Mouse (Mus musculus): ENCODE data around the gene L3mbtl1.

DNA sequence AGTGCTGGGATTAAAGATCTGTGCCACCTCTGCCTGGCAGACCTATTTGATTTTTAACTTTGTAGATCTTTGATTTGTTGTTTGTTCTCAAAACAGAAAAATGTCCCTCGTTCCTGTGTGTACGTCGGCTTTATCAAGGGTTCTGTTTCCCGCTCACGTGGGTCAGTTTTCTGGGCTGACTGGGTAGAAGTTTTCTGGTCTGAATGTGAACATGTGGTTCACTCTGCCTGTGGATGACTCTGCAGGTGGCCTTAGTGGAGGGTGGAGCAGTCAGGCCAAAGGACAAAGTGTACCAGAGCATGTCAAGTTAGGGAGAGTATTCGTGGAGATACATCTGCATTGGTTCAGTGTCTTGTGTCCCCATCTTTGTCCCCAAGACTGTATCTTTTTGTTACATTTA lies 41.1 kb downstream of the L3mbtl1 start:
- no peak for TF ChIP-seq ETS1 (IDR thresholded peaks at IDR 0.05; ENCODE audit: low read depth, low read length)
- TF ChIP-seq CTCF (IDR thresholded peaks at IDR 0.05 in 2 of 3, conservative IDR thresholded peaks at IDR 0.05 in 1 of 3; ENCODE audit: control insufficient read depth in 1 of 3, insufficient read depth in 1 of 3, low read depth in 2 of 3, low read length in 3 of 3, poor library complexity in 1 of 3, severe bottlenecking in 1 of 3): no peak
- TF ChIP-seq EP300 (IDR thresholded peaks at IDR 0.05; ENCODE audit: low read depth in 1 of 2, low read length in 2 of 2): no peak
- TF ChIP-seq ZNF384 (IDR thresholded peaks at IDR 0.05; ENCODE audit: low read depth, low read length): no peak
- TF ChIP-seq TBP (IDR thresholded peaks at IDR 0.05; ENCODE audit: low read depth, low read length): no peak
- TF ChIP-seq JUND (IDR thresholded peaks at IDR 0.05; ENCODE audit: low read depth, low read length): no peak
- no peak for TF ChIP-seq TAL1 (IDR thresholded peaks at IDR 0.05; ENCODE audit: low read length)
- TF ChIP-seq POLR2AphosphoS2 (IDR thresholded peaks at IDR 0.05; ENCODE audit: low read length): no peak

Measured in MEL (cell line).